Mouse (Mus musculus) MEL (cell line): ENCODE data around the gene 4833439L19Rik.

Experiments used
- CTCF ChIP-seq, 3 experiments: IDR thresholded peaks in 2 of 3; conservative IDR thresholded peaks in 1 of 3; 2 replicates each; pipeline ENCODE4 v1.5.1; 2011 to 2012; ENCODE audit warnings: low read length in 3 of 3, low read depth in 2 of 3, mild to moderate bottlenecking in 2 of 3, improper control_type of control experiment in 1 of 3, inconsistent platforms in 1 of 3, mixed read lengths in 1 of 3, moderate library complexity in 1 of 3; ENCODE audit not compliant: control insufficient read depth in 1 of 3, insufficient read depth in 1 of 3, poor library complexity in 1 of 3, severe bottlenecking in 1 of 3
- EP300 ChIP-seq, 2 experiments: IDR thresholded peaks; 2 replicates each; pipeline ENCODE4 v1.6.1; 2011; ENCODE audit warnings: improper control_type of control experiment in 2 of 2, low read length in 2 of 2, low read depth in 1 of 2, mild to moderate bottlenecking in 1 of 2
- GATA1 ChIP-seq: IDR thresholded peaks from 2 replicates; pipeline ENCODE4 v1.6.1; 2011; ENCODE audit warnings: low read depth, low read length, improper control_type of control experiment
- MYC ChIP-seq: IDR thresholded peaks from 2 replicates; pipeline ENCODE4 v1.6.1; 2011; ENCODE audit warnings: low read depth, mild to moderate bottlenecking, low read length, improper control_type of control experiment, moderate library complexity
- POLR2AphosphoS5 ChIP-seq: IDR thresholded peaks from 2 replicates; pipeline ENCODE4 v1.6.1; 2012; ENCODE audit warnings: low read depth, borderline replicate concordance, mild to moderate bottlenecking, inconsistent platforms, low read length, moderate library complexity, mixed read lengths
- RAD21 ChIP-seq: IDR thresholded peaks from 2 replicates; pipeline ENCODE4 v1.6.1; 2011; ENCODE audit warnings: mild to moderate bottlenecking, low read depth, low read length, improper control_type of control experiment

- TF ChIP-seq POLR2AphosphoS5 (no peak), CTCF (IDR thresholded peaks at IDR 0.05 in 2 of 3, conservative IDR thresholded peaks at IDR 0.05 in 1 of 3; ENCODE audit: control insufficient read depth in 1 of 3, insufficient read depth in 1 of 3, low read depth in 2 of 3, low read length in 3 of 3, poor library complexity in 1 of 3, severe bottlenecking in 1 of 3) (no peak), MYC (no peak), RAD21 (no peak), GATA1 (no peak), EP300 (IDR thresholded peaks at IDR 0.05; ENCODE audit: low read depth in 1 of 2, low read length in 2 of 2) (no peak)
Measured at GRCm38 (mm10) chr13:54593617-54594016, 28.4 kb upstream of the 4833439L19Rik start.
